Mouse (Mus musculus) hindbrain, embryonic 13.5 days (tissue): Measurements from ENCODE around the gene Megf11. TPM values are rescaled to one million over a fixed set of nuclear protein-coding genes. Genes with fewer than 3 reads are reported as not detected.
"Not testable (repeated sequence)": the region's sequence is repeated elsewhere in the genome, so short reads cannot be mapped to it uniquely, and the experiment has no call there.

ENCODE experiments used
- ATAC-seq: fragments of 200-750 bp; cut with Nextera tagmentation; 2 replicates; pipeline ENCODE4 v1.8.0; 2017; ENCODE audit warnings: moderate TSS enrichment; ENCODE audit not compliant: low FRiP score
- H3K27ac ChIP-seq: fragments of 300-500 bp; sonication (generic); 2 replicates; pipeline ENCODE4 v1.5.1; 2015; ENCODE audit warnings: inconsistent platforms, mild to moderate bottlenecking, moderate library complexity
- H3K27me3 ChIP-seq: fragments of 300-500 bp; sonication (generic); 2 replicates; pipeline ENCODE4 v1.6.1; 2015; ENCODE audit warnings: mild to moderate bottlenecking, inconsistent platforms
- H3K36me3 ChIP-seq: fragments of 300-500 bp; sonication (generic); 2 replicates; pipeline ENCODE4 v1.6.1; 2015; ENCODE audit warnings: mild to moderate bottlenecking, inconsistent platforms
- H3K4me1 ChIP-seq: fragments of 300-500 bp; sonication (generic); replicated peaks from 2 replicates; pipeline ENCODE4 v1.6.1; 2015; ENCODE audit warnings: inconsistent platforms
- H3K4me2 ChIP-seq: fragments of 300-500 bp; sonication (generic); 2 replicates; pipeline ENCODE4 v1.6.1; 2015; ENCODE audit warnings: inconsistent platforms, mild to moderate bottlenecking, moderate library complexity
- H3K4me3 ChIP-seq: fragments of 300-500 bp; sonication (generic); 2 replicates; pipeline ENCODE4 v1.5.1; 2015; ENCODE audit warnings: mild to moderate bottlenecking, inconsistent platforms
- H3K9ac ChIP-seq: fragments of 300-500 bp; sonication (generic); 2 replicates; pipeline ENCODE4 v1.6.1; 2015; ENCODE audit warnings: mild to moderate bottlenecking, inconsistent platforms
- H3K9me3 ChIP-seq: fragments of 300-500 bp; sonication (generic); 2 replicates; pipeline ENCODE4 v1.6.1; 2016; ENCODE audit warnings: inconsistent platforms
- WGBS: fragments of 180-500 bp; shearing (Covaris S2); methylation state at CpG from one replicate; pipeline ENCODE4 v1.1.7; 2015; 5-methylcytosine and 5-hydroxymethylcytosine counted together
- polyA plus RNA-seq: library from polyadenylated mRNA; unstranded; fragments of >200 nt; fragmentation: Nextera tagmentation; extraction: Ambion mirVana; gene quantifications from 2 replicates; pipeline ENCODE4 v1.2.1, GENCODE M21; 2015

The Megf11 gene
- polyA plus RNA-seq, 1 experiment from 2014 or later, result 15.7 TPM

DNA sequence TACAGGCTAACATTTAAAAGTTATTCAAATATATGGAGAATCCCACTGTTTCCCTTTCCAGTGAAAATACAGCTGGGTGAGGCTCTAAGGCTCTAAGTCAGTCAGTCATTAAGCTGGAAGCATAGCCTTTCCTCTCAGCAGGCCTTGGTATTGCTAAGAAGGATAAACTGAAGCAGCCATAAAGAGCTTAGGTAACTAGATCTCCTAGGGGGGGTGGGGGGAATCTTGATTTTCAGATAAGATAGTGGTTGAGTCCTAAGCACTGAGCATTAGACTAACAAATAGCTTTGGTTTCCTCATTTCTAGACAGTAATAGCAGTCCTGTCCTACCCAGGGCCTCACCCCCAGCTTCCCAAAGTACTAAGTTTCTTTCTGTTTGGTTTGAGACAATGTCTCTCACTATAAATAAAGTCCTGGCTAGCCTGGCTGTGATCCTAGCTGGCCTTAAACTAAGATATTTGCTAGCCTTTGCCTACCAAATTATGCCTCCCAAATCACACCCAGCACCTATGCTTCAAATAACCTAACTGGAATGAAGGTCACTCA is 318.1 kb downstream of the Megf11 start:
- H3K4me2 ChIP-seq, result no peak overlapping the region
- H3K27ac ChIP-seq, result no peak overlapping the region
- peaks cover 27% of the 10 kb centered on the region for H3K36me3 ChIP-seq
- H3K4me3 ChIP-seq, result no peak overlapping the region
- no peak overlapping the region for H3K9ac ChIP-seq
- no peaks in the 10 kb centered on the region for H3K9me3 ChIP-seq
- 0 out of 2 replicates have a peak, but pooled peaks cover 3% of the 10 kb centered on the region for H3K4me1 ChIP-seq
- no peaks in the 10 kb centered on the region for H3K27me3 ChIP-seq
- no peak for ATAC-seq

- 93% methylated on average over 5 of the region's 5 CpGs for WGBS
Observed at GRCm38 (mm10) chr9:64704073-64704840, 318.8 kb downstream of the Megf11 start.

DNA sequence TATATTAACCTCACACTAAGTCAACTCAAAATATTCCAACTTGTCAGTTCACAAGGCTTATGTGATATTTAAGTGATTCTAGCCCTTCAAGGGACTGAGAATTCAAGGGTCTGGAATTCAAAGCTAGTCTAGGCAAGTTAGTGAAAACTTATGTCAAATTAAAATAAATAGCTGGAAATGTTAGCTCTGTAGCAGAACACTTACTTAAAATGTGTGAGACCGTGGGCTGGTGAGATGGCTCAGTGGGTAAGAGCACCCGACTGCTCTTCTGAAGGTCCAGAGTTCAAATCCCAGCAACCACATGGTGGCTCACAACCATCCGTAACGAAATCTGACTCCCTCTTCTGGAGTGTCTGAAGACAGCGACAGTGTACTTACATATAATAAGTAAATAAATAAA is 324.9 kb downstream of the Megf11 start:
- not testable (repeated sequence) for H3K27me3 ChIP-seq, H3K4me1 ChIP-seq, H3K4me3 ChIP-seq, H3K4me2 ChIP-seq, H3K27ac ChIP-seq, H3K9ac ChIP-seq, ATAC-seq, H3K9me3 ChIP-seq
- H3K36me3 ChIP-seq, result peaks cover 22% of the 10 kb centered on the region
- 96% methylated on average over 5 of the region's 5 CpGs for WGBS

More at GRCm38 (mm10) chr9:64704073-64704840, 318.8 kb downstream of the Megf11 start:
- no peak overlapping the region for H3K4me3 ChIP-seq
- no peak overlapping the region for H3K4me2 ChIP-seq
- no peak overlapping the region for H3K9ac ChIP-seq
- no peaks in the 10 kb centered on the region for H3K9me3 ChIP-seq
- no peak for ATAC-seq
- H3K27ac ChIP-seq, result no peak overlapping the region
- H3K27me3 ChIP-seq, result no peaks in the 10 kb centered on the region
- 0 out of 2 replicates have a peak, but pooled peaks cover 3% of the 10 kb centered on the region for H3K4me1 ChIP-seq
- H3K36me3 ChIP-seq, result peaks cover 31% of the 10 kb centered on the region

DNA sequence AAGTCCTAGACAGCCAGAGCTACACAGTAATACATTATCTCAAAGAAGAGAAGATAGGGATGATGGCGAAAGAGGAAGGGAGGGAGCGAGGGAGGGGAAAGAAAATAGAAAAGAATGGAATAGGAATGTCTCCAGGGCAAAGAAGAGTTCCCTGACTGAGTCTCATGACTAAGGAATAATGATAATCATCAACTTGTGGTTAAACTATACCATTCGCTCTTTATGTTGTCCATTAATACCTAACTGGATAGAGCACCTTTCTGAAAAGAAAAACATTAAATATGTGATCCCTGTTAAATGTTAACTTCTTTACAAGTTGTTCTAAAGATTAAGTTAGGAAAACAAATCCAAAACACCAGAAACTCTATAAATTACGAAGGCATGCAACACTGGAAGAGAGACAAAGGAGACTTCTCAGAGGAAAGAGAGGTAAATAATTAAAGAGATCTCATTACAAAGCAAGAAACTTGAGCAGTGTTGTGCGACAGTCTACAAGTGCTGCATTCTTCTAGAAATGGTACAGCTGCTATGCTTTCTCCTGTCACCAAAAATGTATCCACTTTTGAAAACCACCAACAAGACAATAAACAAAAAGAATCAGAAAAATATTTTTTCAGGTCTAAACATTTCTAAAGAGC is 334.2 kb downstream of the Megf11 start:
- WGBS, result 63% methylated on average over 5 of the region's 5 CpGs
- no peak overlapping the region for H3K27ac ChIP-seq
- no peaks in the 10 kb centered on the region for H3K4me1 ChIP-seq
- no peak overlapping the region for H3K9ac ChIP-seq
- no peaks in the 10 kb centered on the region for H3K9me3 ChIP-seq
- no peak for ATAC-seq
- no peak overlapping the region for H3K4me3 ChIP-seq
- H3K36me3 ChIP-seq, result peaks cover 26% of the 10 kb centered on the region
- H3K4me2 ChIP-seq, result no peak overlapping the region
- no peaks in the 10 kb centered on the region for H3K27me3 ChIP-seq

DNA sequence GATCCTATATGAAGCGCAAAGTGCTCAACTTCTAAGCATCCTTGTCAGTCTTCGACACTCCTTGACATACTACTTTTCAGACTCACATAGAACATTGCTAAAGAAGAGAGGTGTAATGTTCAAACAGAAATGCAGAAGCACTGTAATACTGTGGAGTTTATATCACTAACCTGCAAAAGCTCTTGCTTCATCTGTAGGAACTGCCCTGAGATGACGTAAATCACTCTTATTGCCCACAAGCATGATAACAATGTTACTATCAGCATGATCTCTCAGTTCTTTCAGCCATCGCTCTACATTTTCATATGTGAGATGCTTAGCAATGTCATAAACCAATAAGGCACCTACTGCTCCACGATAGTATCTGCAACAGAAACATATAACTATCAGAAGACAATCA is 341.0 kb downstream of the Megf11 start:
- no peak overlapping the region for H3K27ac ChIP-seq
- no peaks in the 10 kb centered on the region for H3K27me3 ChIP-seq
- H3K9ac ChIP-seq, result no peak overlapping the region
- ATAC-seq, result no peak
- no peak overlapping the region for H3K4me3 ChIP-seq
- WGBS, result 96% methylated on average over 5 of the region's 5 CpGs
- H3K4me2 ChIP-seq, result no peak overlapping the region
- H3K9me3 ChIP-seq, result no peaks in the 10 kb centered on the region
- peaks cover 38% of the 10 kb centered on the region for H3K36me3 ChIP-seq
- H3K4me1 ChIP-seq, result peaks cover 6% of the 10 kb centered on the region; the same call in 1 of the 2 replicates

DNA sequence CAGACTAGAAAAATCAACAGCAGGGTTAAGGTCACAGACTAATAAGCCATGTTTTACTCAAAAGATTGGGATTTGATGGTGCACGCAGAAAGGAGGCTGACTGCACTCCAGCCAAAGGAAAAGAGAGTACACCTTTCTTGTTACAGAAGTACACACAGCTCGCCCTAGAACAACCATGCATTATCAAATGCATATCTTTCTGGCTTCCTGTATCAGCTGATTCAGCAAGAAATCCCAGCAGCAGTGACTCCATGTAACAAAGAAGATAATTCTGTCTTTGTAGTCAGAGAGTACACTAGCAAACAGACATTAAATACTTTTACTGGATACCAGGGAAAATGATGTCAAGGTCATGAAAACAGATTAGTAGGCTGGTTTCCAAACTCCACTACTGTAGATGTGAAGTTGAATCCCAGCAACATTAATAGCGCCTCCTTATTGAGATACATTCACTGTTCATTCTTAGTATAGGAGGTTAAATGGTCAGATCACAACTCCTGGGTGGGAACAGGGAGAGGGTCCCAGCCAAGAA is 345.7 kb downstream of the Megf11 start:
- Histone ChIP-seq H3K36me3 (peaks cover 14% of the 10 kb centered on the region), H3K4me2 (no peak overlapping the region), H3K9ac (no peak overlapping the region), H3K27ac (no peak overlapping the region), H3K9me3 (no peaks in the 10 kb centered on the region), H3K4me3 (no peak overlapping the region), H3K4me1 (peaks cover 19% of the 10 kb centered on the region), H3K27me3 (no peaks in the 10 kb centered on the region)
- 91% methylated on average over 3 of the region's 3 CpGs for WGBS
- no peak for ATAC-seq

DNA sequence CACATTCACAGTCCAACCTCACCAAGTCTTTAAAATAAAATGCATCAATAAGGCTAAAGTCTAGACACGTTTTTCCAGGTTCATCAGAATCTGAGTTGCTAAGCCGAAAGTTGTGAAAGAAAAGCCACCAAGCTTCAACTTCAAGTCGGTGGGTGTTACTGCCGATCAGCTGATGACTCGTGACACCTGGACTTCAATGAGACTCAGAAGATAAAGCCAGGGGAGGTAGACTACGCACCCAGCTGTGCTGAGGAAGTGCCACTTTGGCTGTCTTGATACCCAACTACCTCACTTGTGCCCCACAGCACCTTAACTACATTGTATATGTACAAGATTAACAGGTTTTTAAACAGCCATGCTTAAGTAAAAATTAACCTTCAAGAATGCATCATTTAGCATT is 348.7 kb downstream of the Megf11 start:
- H3K27me3 ChIP-seq, result no peaks in the 10 kb centered on the region
- ATAC-seq, result no peak
- H3K27ac ChIP-seq, result no peak overlapping the region
- H3K9me3 ChIP-seq, result no peaks in the 10 kb centered on the region
- H3K4me1 ChIP-seq, result peaks cover 24% of the 10 kb centered on the region
- no peak overlapping the region for H3K9ac ChIP-seq
- no peak overlapping the region for H3K4me2 ChIP-seq
- no peaks in the 10 kb centered on the region for H3K36me3 ChIP-seq
- H3K4me3 ChIP-seq, result no peak overlapping the region
- 77% methylated on average over 6 of the region's 6 CpGs for WGBS

DNA sequence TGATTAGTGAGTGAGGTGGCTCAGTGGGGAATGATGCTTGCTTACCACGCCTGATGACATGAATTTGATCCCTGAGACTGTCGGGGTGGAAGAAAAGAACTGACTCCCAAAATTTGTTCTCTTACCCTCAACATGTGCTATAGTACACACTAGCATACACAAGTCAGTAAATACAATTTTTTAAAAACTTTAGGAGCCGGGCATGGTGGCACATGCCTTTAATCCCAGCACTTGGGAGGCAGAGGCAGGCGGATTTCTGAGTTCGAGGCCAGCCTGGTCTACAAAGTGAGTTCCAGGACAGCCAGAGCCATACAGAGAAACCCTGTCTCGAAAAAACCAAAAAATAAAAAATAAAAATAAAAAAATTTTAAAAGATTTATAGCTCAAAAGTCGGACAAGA is 349.6 kb downstream of the Megf11 start:
- H3K4me1 ChIP-seq, result peaks cover 21% of the 10 kb centered on the region
- H3K4me2 ChIP-seq, ATAC-seq, H3K9ac ChIP-seq, H3K9me3 ChIP-seq, H3K27ac ChIP-seq, H3K36me3 ChIP-seq, H3K27me3 ChIP-seq, H3K4me3 ChIP-seq: not testable (repeated sequence)
- 95% methylated on average over 7 of the region's 7 CpGs for WGBS

DNA sequence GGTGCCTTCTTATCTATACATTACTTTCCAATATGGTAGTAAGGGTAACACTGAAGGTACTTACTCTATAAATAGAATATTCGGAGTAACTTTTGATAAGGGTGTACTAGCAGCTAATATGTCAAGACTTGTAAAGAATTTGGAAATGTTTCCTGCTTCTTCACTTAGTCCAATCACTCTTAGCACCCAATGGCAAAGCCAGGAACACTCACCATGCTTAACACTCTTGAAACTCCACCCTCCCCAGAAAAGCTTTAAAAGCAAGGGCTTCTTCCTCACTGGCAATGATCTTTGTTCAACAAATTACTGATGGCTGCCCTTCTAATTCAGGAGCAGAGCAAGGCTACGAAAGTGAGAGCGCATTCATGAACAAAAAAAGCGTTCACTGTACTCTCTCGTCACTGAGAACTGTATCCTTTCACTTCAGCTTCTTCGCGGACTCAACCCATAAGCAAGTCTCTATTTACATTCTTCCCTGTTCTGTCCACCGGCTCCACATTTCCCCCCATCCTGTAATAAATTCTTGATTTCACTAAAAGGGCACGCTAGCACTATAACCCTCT is 350.7 kb downstream of the Megf11 start:
- Histone ChIP-seq H3K4me3 (peak overlapping the region; percentile 97), H3K4me2 (peak overlapping the region; percentile 70), H3K36me3 (no peaks in the 10 kb centered on the region), H3K27me3 (no peaks in the 10 kb centered on the region), H3K9ac (peak overlapping the region; percentile 95), H3K4me1 (peaks cover 21% of the 10 kb centered on the region), H3K27ac (peak overlapping the region; percentile 95), H3K9me3 (no peaks in the 10 kb centered on the region)
- no peak for ATAC-seq
- 13% methylated on average over 9 of the region's 9 CpGs for WGBS

DNA sequence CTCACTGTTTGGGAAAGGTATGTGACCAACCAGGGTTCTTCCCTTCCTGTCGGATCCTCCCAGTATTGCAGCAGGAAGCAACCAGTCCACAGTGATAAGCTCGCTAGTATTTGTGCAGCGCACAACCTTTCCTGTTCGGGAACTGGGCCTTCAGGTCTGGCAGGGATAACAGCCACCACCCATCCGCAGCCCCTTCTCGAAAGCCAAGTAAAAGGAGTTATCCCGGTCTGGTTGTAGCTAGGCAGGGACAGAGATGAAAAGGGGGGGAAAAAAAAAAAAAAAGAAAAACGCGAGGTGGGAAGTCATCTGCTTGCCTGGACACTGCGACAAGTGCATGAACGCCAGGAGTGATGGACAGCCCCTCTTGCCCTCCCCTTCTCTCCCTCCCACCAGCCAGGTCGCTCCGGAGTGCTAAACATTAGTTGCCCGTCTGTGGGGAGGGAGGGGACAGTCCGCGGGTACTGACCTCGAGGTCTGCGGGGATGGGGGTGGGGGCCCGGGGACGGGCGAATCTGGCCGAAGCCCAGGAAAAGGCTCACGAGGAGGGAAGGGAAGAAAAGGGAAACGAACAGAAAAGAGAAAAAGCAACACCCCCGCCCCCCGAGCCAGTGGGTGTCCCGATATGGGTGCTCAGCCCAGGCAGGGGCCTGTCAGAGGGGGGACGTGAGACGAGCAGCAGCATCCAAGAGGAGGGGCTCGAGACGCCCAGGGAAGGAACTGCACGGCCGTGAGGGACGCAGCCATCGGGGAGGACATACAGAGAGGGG is 351.4 kb downstream of the Megf11 start:
- peak overlapping the region; percentile 97 for H3K4me3 ChIP-seq
- peak overlapping the region; percentile 95 for H3K9ac ChIP-seq
- 1% methylated on average over 33 of the region's 35 CpGs for WGBS
- peak overlapping the region; percentile 70 for H3K4me2 ChIP-seq
- ATAC-seq, result peak; percentile 90
- no peaks in the 10 kb centered on the region for H3K36me3 ChIP-seq
- H3K4me1 ChIP-seq, result peaks cover 17% of the 10 kb centered on the region
- H3K9me3 ChIP-seq, result no peaks in the 10 kb centered on the region
- no peaks in the 10 kb centered on the region for H3K27me3 ChIP-seq
- peak overlapping the region; percentile 95 for H3K27ac ChIP-seq

DNA sequence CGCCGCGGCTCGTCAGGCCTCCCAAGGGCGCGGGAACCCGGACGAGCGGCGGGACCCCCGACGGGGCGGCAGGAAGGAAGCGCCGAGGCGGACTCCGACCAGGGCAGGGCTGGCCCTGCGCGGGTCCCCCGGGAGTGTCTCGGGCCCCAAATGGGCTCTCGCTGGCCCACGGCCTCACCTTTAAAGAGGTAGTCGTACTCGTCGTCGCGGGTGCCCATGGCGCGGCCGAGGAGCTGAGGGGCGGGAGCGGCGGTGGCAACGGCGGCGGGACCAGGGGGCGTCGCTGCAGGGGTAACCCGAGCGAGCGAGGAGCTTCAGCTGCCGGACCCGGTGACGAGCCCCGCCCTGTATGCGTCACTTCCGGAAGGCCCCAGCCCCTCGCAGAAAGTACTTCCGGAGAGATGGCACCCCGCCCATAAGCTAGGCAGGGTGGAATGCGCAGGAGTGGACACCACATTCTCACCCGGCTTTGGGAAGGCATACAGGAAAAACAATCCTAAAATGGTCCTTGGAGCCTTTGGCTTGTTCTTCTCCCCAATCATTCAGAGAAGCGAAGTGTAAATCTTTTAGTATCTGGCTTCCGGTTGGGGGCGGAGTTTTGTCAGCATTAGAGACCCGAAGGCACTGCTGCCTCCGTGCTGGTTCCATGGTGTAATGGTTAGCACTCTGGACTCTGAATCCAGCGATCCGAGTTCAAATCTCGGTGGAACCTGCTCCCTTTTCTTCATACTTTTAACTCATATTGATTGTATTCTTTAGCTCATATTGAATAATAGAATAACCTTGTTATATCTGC is 352.2 kb downstream of the Megf11 start, which contains the start of gene Rab11a:
TSS of gene Rab11a (minus strand) at position 353 of the 796 bp plus-strand sequence.
- under 1% methylated on average over 57 of the region's 61 CpGs for WGBS

More for the DNA sequence above, 352.2 kb downstream of the Megf11 start, which contains the start of gene Rab11a:
- Histone ChIP-seq H3K9me3 (no peaks in the 10 kb centered on the region), H3K4me2 (peak within 1 kb of the TSS; percentile 70), H3K9ac (peak within 1 kb of the TSS; percentile 95), H3K36me3 (no peaks in the 10 kb centered on the region), H3K4me3 (peak within 1 kb of the TSS; percentile 97), H3K27ac (peak within 1 kb of the TSS; percentile 95), H3K4me1 (peaks cover 14% of the 10 kb centered on the region), H3K27me3 (no peaks in the 10 kb centered on the region)
- ATAC-seq, result peak; percentile 98
